Mouse (Mus musculus) heart, embryonic 14.5 days (tissue): ENCODE data around the gene Pdia6. TPM values are rescaled to one million over a fixed set of nuclear protein-coding genes. Genes with fewer than 3 reads are reported as not detected.
A peak's percentile ranks its signal among the peaks of the same experiment; 100 is the strongest.

Experiments used
- ATAC-seq: fragments of 200-750 bp; cut with Nextera tagmentation; 2 replicates; pipeline ENCODE4 v1.8.0; 2017; ENCODE audit warnings: low read depth, moderate TSS enrichment; ENCODE audit not compliant: insufficient number of reproducible peaks, insufficient read depth, low FRiP score
- H3K27ac ChIP-seq, 2 experiments: fragments of 200-500 bp in 1 of 2; fragments of 300-500 bp in 1 of 2; sonication (generic) in 1 of 2; replicated peaks in 1 of 2; 2 replicates each; pipeline ENCODE4 v1.5.1; 2012 to 2014; ENCODE audit warnings: low read depth in 2 of 2, low read length in 2 of 2, control low read depth in 1 of 2, mild to moderate bottlenecking in 1 of 2, mixed read lengths in 1 of 2; ENCODE audit not compliant: control insufficient read depth in 1 of 2, insufficient read depth in 1 of 2
- H3K27me3 ChIP-seq: fragments of 300-500 bp; sonication (generic); 2 replicates; pipeline ENCODE4 v1.6.1; 2014; ENCODE audit warnings: mild to moderate bottlenecking, low read length, control low read depth; ENCODE audit not compliant: control insufficient read depth, insufficient read depth
- H3K36me3 ChIP-seq: fragments of 300-500 bp; sonication (generic); 2 replicates; pipeline ENCODE4 v1.6.1; 2014; ENCODE audit warnings: mild to moderate bottlenecking, control low read depth, low read length, mixed read lengths; ENCODE audit not compliant: control insufficient read depth, insufficient read depth
- H3K4me1 ChIP-seq, 2 experiments: fragments of 200-500 bp in 1 of 2; fragments of 300-500 bp in 1 of 2; sonication (generic) in 1 of 2; 2 replicates each; pipeline ENCODE4 v1.6.1; 2012 to 2014; ENCODE audit warnings: low read length in 2 of 2, control low read depth in 1 of 2, mixed read lengths in 1 of 2; ENCODE audit not compliant: control insufficient read depth in 2 of 2, insufficient read depth in 2 of 2
- H3K4me2 ChIP-seq: fragments of 300-500 bp; sonication (generic); 2 replicates; pipeline ENCODE4 v1.6.1; 2014; ENCODE audit warnings: mild to moderate bottlenecking, low read length
- H3K4me3 ChIP-seq, 2 experiments: fragments of 200-500 bp in 1 of 2; fragments of 300-500 bp in 1 of 2; sonication (generic) in 1 of 2; 2 replicates each; pipeline ENCODE4 v1.5.1; 2012 to 2014; ENCODE audit warnings: low read length in 2 of 2, mild to moderate bottlenecking in 2 of 2, control low read depth in 1 of 2, low read depth in 1 of 2, moderate library complexity in 1 of 2; ENCODE audit not compliant: control insufficient read depth in 1 of 2, insufficient read depth in 1 of 2
- H3K9ac ChIP-seq: fragments of 300-500 bp; sonication (generic); 2 replicates; pipeline ENCODE4 v1.6.1; 2014; ENCODE audit warnings: mild to moderate bottlenecking, low read length
- H3K9me3 ChIP-seq: fragments of 300-500 bp; sonication (generic); 2 replicates; pipeline ENCODE4 v1.6.1; 2016; ENCODE audit warnings: low read length, control low read depth; ENCODE audit not compliant: control insufficient read depth
- WGBS: fragments of 180-500 bp; shearing (Covaris S2); extraction: QIAGEN DNeasy Blood & Tissue Kit; methylation state at CpG from one replicate; pipeline ENCODE4 v1.1.7; 2014; 5-methylcytosine and 5-hydroxymethylcytosine counted together
- polyA plus RNA-seq: library from polyadenylated mRNA; unstranded; fragments of >200 nt; fragmentation: Nextera tagmentation; extraction: Ambion mirVana; gene quantifications from 2 replicates; pipeline ENCODE4 v1.2.1, GENCODE M21; 2014

Pdia6 gene
- polyA plus RNA-seq, 1 experiment from 2014 or later, result 321 TPM

DNA sequence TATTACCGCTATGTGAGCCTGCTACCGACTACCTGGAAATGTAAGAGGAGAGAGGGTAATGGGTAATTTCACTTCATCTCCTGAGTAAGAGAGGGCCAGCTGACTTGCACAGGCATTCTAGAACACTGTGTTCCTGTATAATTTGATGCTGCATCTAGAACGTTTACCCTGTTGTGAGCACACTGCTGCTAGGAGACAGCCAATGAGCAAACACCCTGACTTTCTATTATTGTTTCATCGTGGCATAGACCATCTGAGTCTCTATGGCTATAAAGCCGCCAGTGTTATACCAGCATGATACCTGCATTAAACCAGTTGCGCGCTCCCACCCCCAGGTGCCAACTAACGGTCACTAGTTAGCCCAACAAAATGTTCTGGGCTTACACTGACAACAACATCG is 24.7 kb upstream of the Pdia6 start:
- no peak for ATAC-seq
- Histone ChIP-seq H3K4me3 (no peak overlapping the region), H3K4me1 (no peaks in the 10 kb centered on the region; a peak in 1 of 4 replicates), H3K27ac (no peak overlapping the region), H3K4me2 (no peak overlapping the region), H3K27me3 (no peaks in the 10 kb centered on the region), H3K9me3 (peaks cover 4% of the 10 kb centered on the region; the same call in 1 of the 2 replicates), H3K9ac (no peak overlapping the region), H3K36me3 (no peaks in the 10 kb centered on the region)
- 91% methylated on average over 9 of the region's 9 CpGs for WGBS

DNA sequence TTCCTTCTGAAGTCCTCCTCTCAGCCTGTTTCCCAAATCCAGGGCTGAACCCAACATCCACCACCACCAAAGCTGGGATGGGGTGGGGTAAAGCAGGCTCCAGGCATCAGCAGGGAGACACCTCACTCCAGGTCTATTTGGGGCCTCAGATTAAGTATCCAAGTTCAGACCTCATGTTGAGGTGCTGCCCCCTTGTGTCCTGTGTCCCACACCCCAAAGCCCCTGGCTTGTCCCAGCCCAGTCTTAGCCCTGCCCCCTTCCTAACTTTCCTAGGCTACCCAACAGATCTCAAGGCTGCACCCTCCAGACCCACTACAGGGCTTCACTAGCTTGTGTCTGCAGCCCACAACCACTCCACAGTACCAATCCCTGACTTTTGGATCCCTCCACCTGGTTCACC is 24.3 kb upstream of the Pdia6 start:
- no peaks in the 10 kb centered on the region; a peak in 1 of 4 replicates for H3K4me1 ChIP-seq
- H3K27me3 ChIP-seq, result no peaks in the 10 kb centered on the region
- no peak overlapping the region for H3K27ac ChIP-seq
- ATAC-seq, result no peak
- H3K4me2 ChIP-seq, result no peak overlapping the region
- peaks cover 4% of the 10 kb centered on the region; the same call in 1 of the 2 replicates for H3K9me3 ChIP-seq
- no peak overlapping the region for H3K4me3 ChIP-seq
- H3K36me3 ChIP-seq, result no peaks in the 10 kb centered on the region
- no peak overlapping the region for H3K9ac ChIP-seq

- no peak overlapping the region for H3K4me2 ChIP-seq
- no peaks in the 10 kb centered on the region for H3K36me3 ChIP-seq
- WGBS, result 69% methylated on average over 8 of the region's 8 CpGs
- H3K27me3 ChIP-seq, result no peaks in the 10 kb centered on the region
- ATAC-seq, result no peak
- no peak overlapping the region for H3K27ac ChIP-seq
- no peak overlapping the region for H3K4me3 ChIP-seq
- H3K9me3 ChIP-seq, result no peaks in the 10 kb centered on the region
- no peak overlapping the region for H3K9ac ChIP-seq
- H3K4me1 ChIP-seq, result peaks cover 8% of the 10 kb centered on the region in 2 experiments
These were observed 15.4 kb upstream of the Pdia6 start for GRCm38 (mm10) chr12:17250962-17251361.

DNA sequence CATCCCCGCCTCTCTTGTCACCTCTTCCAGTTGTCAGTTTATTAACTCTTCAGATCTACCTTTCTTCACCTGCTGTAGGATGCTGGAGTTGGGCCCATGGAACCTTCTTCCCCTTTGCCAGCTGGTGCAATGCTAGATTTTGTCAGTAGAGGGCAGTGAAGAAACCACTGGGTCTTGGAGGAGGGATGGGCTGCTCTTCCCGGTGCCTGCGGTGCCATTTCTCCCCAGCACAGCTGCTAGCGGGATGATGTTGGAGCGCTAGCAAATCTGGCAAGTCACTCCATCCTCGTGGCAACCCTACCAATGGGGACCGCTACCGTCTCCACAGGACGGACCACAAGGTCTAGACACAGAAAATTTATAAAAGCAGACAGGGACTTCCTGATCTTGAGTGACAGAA is 13.3 kb upstream of the Pdia6 start:
- Histone ChIP-seq H3K4me2 (peak overlapping the region; percentile 52), H3K9me3 (no peaks in the 10 kb centered on the region), H3K27me3 (no peaks in the 10 kb centered on the region), H3K4me3 (no peak overlapping the region), H3K9ac (no peak overlapping the region), H3K4me1 (peaks cover 8% of the 10 kb centered on the region in 2 experiments), H3K27ac (no peak overlapping the region), H3K36me3 (no peaks in the 10 kb centered on the region)
- no peak for ATAC-seq
- WGBS, result 9% methylated on average over 9 of the region's 9 CpGs

DNA sequence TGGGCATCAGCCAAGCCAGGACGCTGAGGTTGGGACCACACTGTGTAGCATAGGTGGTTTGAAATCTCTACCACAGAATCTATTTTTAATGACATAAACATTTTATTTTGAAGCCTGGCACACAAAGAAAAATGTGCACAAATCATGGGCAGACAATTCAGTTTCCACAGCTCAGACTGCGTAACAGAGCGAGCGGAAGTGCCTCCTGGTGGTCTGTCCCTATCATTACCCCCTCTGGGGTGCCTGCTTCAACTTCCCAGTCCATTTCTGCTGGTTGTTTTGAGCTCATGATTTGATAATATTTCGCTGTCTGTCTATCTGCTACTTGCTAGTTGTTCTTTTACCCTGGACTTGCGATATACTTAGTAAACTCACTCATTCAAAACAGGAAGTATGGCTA is 10.7 kb upstream of the Pdia6 start:
- no peak overlapping the region for H3K9ac ChIP-seq
- H3K36me3 ChIP-seq, result no peaks in the 10 kb centered on the region
- no peaks in the 10 kb centered on the region for H3K27me3 ChIP-seq
- no peak for ATAC-seq
- H3K4me3 ChIP-seq, result no peak overlapping the region
- no peak overlapping the region for H3K4me2 ChIP-seq
- H3K9me3 ChIP-seq, result no peaks in the 10 kb centered on the region
- WGBS, result 88% methylated on average over 6 of the region's 6 CpGs
- H3K27ac ChIP-seq, result no peak overlapping the region
- H3K4me1 ChIP-seq, result peaks cover 8% of the 10 kb centered on the region in 2 experiments

DNA sequence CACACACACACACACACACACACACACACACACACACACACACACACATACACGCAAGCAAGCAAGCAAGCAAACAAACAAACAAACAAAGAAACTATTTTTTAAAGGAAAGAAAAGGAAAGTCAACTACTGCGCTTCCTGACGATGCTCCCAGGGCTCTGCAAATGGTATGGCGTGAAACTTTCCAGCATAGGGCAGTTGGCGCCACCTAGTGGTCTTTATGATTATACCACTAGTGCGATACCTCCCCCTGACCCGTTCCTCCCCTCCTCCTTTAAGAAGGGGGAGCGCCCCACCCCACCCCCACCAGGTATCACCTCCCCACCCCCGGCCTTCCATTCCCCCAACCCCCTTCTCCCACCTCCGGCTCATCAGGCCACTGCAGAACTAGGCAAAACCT is 9.4 kb upstream of the Pdia6 start:
- Histone ChIP-seq H3K4me1 (peaks cover 8% of the 10 kb centered on the region in 2 experiments), H3K4me2 (no peak overlapping the region), H3K9ac (no peak overlapping the region), H3K36me3 (no peaks in the 10 kb centered on the region), H3K27ac (no peak overlapping the region), H3K9me3 (no peaks in the 10 kb centered on the region), H3K4me3 (no peak overlapping the region), H3K27me3 (no peaks in the 10 kb centered on the region)
- WGBS, result 5% methylated on average over 10 of the region's 10 CpGs
- no peak for ATAC-seq

- 80% methylated on average over 7 of the region's 7 CpGs for WGBS
- no peak overlapping the region for H3K27ac ChIP-seq
- no peaks in the 10 kb centered on the region for H3K9me3 ChIP-seq
- no peak overlapping the region for H3K4me3 ChIP-seq
- H3K9ac ChIP-seq, result no peak overlapping the region
- H3K27me3 ChIP-seq, result no peaks in the 10 kb centered on the region
- H3K4me2 ChIP-seq, result no peak overlapping the region
- H3K36me3 ChIP-seq, result no peaks in the 10 kb centered on the region
- peaks cover 5 to 8% of the 10 kb centered on the region in 2 experiments for H3K4me1 ChIP-seq
- ATAC-seq, result no peak
These were observed 7.9 kb upstream of the Pdia6 start for GRCm38 (mm10) chr12:17258431-17258830.

DNA sequence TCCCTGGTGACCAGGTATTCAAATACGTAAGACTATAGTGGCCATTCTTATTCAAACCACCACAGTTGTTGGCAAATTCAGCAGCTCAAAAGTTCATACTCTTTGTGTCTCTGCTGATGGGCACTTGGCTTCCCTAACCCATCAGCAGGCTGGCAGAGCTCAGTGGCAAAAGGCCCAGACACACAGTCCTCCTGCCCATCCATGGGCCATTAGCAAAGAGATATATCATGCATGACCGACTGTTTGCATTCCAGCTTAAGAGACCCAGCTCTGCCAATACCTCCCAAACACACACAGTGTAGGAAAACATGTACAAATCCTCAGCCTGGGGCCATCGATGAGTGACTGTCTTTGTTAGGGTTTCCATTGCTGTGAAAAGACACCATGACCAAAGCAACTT is 5.3 kb upstream of the Pdia6 start:
- H3K36me3 ChIP-seq, result no peaks in the 10 kb centered on the region
- peaks cover 0 to 5% of the 10 kb centered on the region in 2 experiments; a peak in 1 of 4 replicates for H3K4me1 ChIP-seq
- 89% methylated on average over 3 of the region's 3 CpGs for WGBS
- no peak overlapping the region for H3K4me3 ChIP-seq
- H3K4me2 ChIP-seq, result no peak overlapping the region
- no peak overlapping the region for H3K9ac ChIP-seq
- no peaks in the 10 kb centered on the region for H3K9me3 ChIP-seq
- no peak for ATAC-seq
- no peaks in the 10 kb centered on the region for H3K27me3 ChIP-seq
- H3K27ac ChIP-seq, result no peak overlapping the region
